Mouse (Mus musculus) lung, postnatal 4 days (tissue): Measurements from ENCODE around the gene Aifm2.
A peak's percentile ranks its signal among the peaks of the same experiment; 100 is the strongest.

ENCODE experiments used
- DNase-seq, 2 experiments: peaks; one replicate each; pipeline ENCODE4 v3.0.0; 2021

Aifm2 gene

GRCm38 (mm10) chr10:61781461-61782128 is 66.5 kb downstream of the Aifm2 start:
- DNase-seq = no peak

DNA sequence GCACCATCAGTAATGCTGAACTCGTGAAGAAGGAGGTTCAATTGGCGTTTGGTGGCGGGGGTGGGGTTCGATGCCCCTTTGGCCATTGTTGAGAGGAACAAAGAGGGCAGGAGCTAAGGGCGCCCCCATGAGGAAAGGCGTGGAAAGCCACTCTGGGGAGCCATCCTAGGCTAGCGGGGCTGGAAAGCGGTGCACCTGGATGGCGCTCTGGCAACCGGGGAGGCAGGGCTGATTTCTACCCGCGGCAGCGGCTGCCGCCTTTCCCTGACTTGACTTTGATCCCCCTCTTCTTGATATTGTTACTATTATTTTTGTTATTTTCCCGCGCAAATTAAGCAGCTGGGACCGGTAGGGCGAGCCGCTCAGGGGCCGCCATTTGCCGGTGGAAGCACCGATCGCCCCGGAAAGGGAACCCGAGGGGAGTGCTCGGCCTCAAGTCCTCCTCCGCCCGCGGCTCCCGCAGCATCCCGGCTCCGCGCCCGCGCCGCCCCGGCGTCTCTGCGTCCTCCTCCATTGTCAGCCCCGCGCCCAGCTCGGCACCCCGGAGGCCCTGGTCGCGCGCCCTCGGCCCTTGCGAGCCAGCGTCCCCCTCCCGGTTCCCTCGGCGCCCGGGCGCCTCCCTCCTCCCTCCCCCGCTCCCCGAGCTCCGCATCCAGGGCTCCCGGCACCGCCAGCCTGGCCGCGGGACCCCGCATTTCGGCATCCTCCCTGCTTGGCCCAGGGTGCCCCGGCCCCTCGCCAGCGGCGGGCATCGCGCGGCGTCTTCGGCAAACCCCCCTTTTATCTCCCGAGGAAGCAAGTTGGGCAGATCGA is 67.9 kb downstream of the Aifm2 start:
- peak; percentile 70 to 80 for DNase-seq

- peak; percentile 79 to 87 for DNase-seq
Observed at GRCm38 (mm10) chr10:61783621-61784251, 68.7 kb downstream of the Aifm2 start, which contains the start of gene H2afy2. Gene H2afy2, minus strand, starts transcription at chr10:61784147.

GRCm38 (mm10) chr10:61784414-61784813 is 69.4 kb downstream of the Aifm2 start:
- no peak for DNase-seq

- DNase-seq = no peak
Observed at GRCm38 (mm10) chr10:61787541-61788313, 72.7 kb downstream of the Aifm2 start.

DNA sequence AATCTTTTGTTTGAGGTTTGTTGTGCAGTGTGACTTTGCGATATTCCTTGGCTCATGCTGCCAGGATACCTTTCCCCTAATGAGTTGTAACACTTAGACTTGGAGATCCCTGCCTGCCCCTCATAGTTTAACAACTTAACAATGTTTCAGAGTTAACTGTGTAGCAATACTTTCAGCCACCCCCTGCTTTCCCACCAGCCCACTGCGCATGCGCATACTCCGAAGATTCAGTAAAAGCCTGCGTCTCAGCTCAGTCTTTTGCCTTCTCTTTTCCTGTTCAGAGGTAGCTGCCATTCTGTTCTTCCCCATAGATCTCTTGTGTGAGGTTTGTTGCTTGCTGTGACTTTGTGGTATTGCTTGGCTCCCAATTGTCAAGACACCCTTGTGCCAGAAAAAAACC is 73.4 kb downstream of the Aifm2 start:
- no peak for DNase-seq
